Mouse (Mus musculus): ENCODE results near the gene Ptprn2.

Gene Ptprn2

DNA sequence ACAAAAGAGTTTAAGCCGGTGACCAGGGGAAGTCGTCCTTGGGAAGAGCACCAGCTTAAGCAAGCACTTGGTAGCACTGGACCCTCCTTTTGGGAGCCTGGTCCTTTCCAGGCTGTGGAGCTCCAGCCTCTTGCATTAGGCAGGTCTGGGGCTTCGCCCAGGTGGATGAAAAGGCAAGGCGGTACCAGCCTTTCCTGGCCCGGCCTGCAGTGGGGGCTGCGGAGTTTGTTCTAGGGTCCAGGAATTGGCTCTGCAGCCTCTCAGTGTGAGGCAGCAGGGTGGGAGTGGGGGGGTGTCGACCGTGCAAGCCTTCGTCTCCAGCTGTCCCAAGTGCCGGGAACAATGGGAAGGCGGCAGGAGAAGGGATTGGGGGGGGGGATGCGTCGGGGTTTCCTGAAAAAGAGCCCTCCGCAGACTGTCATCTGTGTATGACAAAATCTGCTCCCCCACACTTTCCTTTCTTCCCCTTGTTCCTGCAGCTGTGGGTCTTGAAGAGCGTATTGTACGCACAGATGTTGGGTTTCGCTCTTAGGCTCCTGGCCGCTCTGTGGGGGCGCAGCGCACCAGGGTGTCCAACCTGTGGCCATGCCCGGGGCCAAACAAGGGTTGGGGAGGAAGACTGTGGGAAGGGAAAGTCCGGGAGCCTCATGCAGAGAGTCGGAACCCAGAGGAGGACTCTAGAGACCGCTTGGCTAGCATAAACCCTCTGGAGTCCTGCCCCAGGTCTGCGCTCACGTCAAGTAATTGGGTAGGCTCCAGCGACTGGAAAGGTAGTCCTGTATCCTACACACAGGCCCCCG lies 667.0 kb downstream of the Ptprn2 start:
- no peak for DNase-seq

DNA sequence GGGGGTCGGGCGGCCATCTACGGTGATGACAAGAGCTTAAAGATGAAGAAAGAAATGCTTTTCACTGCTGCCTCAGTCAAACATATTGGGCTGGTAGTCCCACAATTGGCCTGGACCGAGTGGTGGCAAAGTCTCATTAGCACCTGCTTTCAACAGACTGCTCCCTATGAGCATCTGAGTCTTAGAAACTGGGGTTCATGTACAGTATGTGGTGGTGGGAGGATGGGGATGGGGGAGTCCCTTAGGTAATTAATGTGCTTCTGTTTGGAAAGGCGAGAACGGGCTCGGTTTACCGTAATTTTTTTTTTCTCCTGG lies 667.6 kb downstream of the Ptprn2 start:
- no peak for DNase-seq

DNA sequence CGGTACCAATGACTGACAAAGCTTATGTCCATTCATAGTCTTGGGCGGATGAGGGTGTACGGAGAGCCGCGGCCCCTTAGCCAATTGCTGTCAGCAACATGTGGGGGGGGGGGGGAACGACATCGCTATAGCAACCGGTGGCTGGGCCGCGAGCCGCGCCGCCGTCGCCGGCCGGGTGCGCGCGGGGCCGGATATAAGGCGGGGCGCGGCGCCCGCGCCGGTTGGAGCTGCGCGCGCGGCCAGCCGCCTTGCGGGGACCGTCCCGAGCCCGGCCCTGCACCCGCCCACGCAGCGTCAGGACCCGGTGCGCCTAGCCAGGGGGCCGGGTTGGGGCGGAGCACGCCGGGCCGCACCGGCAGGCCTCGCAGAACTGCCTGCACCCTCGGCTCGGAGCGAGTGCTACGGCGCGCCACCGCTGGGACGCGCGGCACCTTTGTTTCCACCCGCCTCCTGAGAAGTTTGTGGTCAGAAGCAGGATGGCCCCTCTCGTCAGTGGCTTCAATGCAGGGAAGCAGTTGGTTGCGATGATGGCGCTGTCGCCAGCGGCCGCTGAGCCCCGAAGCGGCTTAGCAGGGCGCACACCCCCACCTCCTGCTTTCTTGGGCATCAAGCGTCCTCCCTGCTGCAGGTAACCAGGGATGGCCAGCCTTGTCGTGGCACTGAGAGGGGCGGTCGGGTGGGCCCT lies 668.3 kb downstream of the Ptprn2 start:
- no peak for DNase-seq

DNA sequence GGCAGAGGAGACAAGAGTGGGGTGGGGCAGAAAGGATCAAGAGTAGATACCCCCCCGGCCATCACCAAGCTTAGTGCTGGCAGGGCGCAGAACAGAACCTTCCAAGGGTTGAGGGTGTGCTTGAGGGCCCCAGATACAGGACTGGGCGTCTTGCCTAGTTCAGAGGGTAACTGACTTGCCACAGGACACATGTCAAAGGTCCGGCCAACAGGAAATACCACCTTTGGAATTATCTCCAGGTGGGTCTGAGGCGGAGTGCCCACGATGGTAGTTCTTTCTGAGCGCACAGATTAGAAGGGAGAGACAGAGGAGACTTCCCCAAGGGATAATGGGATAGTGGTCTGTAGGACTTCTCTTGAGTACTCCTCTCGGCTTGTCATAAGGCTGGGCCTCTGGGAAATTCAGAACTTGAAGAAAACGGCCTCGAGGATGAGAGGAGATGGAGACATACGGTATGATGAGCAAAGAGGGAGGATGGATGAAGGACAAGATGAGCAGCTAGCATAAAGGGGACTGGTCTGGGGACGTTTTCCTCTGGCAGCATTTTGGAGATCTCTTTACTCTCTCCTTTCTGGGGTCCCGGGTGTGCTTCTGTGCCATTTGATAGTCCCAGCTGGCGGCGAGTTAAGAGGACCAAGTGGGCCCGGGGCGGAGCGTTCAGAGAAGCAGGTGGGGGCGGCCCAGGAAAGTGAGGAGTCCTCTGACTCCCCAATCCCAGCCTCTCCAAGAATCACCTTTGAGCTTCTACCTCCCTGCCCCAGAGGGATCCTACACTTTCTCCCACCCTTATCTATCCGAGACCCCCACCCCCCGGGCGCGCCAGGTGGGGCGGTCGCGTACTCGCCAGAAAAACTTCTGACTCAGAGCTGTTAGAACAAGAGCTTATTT lies 669.1 kb downstream of the Ptprn2 start:
- no peak for DNase-seq

DNA sequence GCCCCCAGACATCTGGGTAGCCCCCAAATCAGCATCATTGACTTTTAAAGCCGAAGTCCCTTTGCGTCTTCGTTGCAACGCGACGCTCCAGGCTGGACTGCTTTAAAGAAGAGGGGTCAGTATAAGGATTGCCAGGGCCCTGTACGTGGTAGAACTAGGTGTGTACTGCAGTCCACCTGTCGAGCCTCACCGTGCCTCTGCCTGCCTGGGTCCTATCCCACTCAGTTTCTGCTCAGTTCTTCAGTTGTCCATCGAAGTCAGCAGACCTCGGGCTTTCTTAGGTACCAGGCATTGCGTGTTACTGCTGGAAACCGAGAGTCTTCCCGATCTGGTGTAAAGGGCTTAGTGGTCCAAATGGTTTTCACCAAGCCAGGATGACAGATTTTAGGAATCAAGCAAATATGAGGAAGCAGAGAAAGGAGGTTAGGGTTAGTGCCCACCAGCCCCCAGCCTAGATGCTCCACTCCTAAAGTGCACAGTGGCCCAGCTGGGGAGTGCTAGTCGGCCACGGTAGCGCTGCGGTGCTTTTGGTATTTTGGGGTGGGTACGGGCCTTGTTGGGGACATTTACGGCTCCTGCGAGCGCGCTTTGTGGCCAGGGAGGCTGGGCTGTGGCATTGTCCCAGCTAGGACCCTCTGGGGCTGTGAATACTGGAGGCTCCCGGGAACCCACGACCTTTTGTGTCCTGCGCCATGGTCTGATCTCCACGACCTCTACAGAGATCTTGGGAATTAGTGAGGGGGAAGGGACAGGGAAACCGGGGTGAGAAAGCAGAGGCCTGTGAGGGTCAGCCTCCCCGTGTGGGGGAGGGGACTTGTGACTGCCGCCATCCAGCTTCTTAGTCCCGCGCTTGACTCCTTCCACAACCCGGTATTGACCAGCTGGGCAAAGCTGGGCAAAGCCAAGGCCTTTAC lies 670.0 kb downstream of the Ptprn2 start:
- DNase-seq = no peak

DNA sequence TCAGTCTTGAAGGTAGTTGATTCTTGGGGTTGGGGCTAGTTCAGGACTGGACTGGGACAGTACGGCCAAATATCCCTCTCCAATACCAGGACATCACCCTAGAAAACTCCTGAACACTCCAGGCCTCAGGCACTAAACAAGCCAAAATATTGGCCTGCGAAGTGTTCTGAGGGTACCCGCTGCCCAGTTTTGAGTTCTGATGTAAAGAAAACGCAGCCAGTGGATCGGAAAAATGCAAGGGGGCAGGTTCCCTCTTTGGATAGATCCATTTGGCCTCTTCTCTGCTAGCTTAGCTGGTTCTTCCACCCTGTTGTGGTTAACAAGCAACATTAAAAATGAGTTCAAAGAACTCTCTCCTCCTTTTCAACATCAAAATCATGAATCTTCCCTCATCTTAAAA lies 670.7 kb downstream of the Ptprn2 start:
- no peak for DNase-seq

DNA sequence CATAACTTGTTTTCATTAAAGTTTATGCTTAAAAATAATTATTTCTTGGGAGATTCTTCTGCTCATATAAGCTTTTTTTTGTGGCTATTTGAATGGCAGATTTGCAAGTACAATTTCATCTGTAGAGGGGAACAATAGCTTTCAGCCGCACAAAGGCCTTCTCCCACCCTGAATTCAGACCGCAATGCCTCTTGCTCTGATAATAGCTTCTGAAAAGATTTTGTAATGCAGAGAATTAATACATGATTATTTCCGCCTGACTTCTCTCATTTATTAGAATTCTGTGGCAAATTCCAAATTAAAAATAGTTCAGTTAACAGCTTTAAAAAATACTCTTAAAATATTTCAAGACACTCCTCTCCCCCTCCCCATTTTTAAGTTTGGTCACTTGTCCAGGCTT lies 671.3 kb downstream of the Ptprn2 start:
- DNase-seq = no peak

DNA sequence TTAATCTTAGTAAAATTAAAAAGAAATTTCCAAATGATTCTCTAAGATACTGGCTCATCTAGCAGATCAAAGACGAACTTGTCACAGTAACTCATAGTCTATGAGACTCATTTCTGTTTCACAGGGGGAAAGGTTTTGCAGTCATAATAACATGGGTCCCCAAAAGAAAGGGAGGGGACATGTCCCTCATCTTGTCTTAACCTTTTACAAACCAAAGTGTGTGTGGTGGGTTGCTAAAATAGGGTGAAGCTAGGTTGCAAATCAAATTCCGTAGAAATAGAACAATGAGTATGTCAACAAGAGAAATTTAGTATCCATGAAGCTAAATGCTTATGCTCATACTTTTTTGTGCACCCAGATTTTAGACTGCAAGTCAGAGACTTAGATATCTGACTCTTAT lies 671.7 kb downstream of the Ptprn2 start:
- no peak for DNase-seq

DNA sequence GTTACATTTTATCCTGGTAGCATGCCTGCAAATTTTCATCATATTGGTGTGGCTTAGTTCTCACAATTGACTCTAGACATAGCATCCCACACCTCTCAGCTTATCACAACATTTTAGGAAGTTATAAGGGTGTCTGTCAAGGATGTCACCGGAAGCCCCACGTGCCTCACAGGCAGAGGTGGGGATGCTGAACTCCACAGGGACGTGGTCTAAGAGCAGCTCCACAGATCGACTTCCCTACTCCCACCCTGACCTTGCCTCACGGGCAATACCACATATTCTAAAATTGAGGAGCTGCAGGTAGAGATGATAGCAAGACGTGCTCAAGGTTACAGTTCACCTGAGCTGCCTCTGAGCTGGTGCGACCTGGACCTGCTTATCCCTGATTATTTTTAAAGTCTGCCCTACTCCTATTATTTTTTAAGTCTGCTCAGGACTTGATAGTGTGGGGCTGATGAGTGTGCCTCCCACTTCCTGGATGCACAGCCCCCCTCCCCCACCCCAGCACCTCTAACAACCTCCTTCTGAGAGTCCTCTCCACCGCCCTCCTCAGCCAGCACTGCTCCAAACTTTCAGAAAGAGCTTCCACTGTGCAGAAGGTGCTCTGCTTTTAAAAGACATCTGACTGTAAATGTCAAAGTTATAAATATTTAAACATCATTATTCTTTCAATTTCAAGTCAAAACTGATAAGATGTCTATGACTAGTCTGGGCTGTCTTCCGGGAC lies 672.3 kb downstream of the Ptprn2 start:
- DNase-seq = no peak

DNA sequence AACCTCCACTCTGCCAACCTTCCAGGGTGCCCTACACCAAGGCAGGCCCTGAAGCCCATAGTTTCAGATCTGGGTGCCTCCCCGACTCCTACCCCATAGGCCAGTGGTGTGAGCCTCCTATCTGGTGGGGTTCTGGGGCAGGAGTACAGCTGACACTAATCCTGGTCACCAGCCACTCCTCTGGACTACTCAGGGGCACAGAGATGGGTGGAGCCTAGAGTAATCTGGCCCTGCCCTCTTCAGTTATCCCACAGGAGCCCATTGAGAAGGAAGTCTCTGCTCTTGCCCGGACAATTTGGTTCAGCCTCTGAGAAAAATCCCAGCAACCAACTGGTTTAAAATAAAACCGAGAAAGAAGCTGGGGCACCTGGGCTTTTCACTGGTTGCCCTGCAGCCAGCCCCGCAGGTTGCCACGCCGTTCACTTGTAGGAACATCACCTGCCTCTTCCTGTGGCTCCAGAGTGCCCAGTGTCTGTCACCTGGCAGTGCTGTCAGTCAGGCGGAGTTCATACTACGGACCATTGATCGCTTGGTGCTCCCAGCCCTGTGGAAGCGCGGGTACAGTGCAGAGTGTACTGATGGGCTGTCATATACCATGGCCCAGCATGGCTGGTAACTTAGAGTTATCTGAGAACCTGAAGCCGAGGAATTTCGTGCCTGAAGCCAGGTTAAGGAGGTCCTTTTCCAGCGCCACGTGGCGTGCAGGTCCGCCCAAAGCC lies 673.6 kb downstream of the Ptprn2 start:
- DNase-seq = no peak

DNA sequence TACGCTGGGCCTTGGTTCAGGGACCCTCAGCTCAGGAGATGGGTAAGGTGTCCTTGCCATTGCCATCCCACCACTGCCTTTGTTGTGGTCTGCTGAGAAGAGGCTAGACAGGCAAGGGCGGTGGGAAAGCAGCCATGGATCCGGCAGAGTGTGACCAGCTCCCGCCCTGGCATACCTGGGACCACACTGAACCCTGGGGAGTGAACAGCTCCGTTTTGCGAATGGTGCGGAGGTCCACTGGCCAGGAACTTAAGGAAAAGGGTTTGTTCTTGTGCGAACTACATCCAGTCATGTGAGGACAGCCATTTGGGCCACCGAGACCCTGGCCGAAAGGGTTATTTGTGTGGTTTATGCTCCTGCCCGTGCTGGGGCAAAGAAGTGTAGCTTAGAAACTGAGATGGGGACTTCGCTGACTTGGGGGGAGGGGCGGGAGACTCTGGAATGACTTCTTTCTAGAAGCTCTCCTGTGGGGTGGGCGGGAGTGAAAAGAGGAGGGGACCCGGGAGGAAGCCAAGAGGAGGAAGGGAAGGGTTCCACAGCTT lies 674.2 kb downstream of the Ptprn2 start:
- DNase-seq = no peak

DNA sequence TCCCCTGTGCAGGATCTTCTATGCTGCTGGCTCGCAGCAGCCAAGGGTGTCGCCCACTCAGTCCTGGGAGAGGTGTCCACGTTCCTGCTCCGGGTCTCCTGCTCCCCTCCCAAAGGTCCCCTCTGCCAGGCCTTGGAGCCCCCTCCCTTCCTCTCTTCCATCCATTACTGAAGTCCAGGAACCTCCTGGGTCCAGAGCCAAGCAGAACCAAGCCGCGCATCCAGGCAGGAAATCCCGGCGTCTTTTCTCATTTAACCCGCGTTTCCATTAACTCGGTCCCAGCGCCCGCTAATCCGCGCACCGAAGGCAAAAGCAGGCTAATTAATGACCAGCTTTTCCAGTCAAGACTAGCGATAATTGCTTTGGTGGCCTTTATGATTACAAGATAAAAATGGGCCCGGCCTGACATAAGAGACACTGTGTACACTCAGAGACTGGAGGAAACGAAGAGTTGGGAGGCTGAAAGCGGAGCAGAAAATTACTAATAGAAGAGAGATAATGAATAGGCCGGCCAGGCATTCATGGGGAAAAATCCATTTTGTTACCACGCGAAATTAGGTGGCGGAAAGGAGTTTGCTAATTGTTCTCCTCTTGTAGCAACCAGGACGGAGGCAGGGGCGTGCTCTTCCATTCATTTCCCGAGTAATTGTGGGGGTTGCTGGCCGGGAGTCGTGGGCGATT lies 674.8 kb downstream of the Ptprn2 start:
- no peak for DNase-seq

DNA sequence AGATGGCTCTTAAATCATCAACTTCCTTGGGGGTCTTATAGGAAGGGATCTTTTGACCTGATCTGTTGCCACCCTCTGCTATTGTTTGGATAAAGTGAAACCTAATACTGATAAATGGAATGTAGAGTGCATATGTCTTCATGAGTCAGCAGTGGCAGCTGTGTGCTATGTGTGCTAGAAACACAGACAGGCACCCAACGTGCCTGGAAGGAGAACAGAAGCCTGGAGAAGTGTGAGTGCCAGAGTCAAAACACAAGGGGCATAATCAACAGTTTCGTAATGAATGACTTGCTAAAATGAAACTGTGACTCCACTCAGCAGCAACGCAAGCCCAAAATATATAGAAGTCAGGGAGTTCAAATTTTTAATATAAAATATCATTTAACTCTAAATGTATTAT lies 676.7 kb downstream of the Ptprn2 start:
- no peak for DNase-seq

DNA sequence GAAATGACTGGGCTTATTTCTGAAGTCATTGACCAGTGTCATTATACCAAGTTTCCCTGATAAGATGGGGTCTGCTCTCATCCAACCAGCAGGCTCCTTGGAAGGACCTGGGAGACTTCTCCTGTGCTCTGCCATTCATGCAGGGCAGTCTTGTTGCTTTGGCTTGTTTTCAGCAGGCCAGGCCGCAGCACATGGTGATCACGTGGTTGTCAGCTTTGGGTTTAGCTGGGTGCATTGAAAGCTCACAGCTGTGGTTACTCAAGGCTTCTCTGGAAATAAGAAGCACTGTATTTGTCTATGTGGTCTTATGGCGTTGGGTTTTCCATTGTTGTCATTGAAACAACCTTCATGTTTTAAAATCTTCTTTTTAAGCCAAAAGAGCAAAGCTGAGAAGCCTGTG lies 678.3 kb downstream of the Ptprn2 start:
- no peak for DNase-seq

DNA sequence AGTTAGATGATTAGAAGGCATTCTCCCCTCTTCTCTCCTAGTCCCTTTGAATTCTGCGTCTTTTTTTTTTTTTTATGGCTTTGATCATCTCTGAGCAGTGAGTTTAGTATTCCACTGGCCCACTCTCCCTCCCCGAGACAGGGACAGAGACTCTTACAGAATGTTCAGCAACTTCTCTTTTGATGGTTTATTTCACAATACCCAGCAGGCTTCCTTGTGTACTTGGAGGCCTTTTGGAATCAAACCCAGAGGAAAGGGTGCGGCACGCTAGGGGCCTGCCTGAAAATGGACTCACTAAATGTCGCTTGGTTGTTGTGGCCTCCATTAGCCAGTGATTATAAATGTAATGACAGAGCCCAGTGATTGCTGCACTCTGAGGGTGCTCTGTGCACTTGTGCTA lies 680.7 kb downstream of the Ptprn2 start:
- no peak for DNase-seq

DNA sequence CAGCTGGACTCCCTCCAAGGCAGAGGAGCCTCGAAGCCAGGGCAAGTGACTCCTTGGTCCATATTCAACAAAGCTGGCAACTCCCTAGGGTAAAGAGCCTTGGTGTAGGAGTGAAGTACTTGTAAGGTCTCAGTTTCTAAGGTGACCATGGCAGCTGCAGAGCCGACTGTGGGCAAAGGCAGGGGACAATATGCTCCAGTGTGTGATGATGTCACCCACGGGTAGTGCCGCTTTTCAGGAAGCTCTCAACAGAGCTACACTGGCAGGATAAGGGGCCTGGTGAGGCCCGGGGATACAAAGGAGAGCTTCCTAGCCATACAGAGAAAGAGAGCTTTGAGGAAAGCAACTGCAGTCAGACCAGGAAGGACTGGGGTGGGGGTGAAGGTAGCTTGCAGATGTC lies 684.1 kb downstream of the Ptprn2 start:
- no peak for DNase-seq

DNA sequence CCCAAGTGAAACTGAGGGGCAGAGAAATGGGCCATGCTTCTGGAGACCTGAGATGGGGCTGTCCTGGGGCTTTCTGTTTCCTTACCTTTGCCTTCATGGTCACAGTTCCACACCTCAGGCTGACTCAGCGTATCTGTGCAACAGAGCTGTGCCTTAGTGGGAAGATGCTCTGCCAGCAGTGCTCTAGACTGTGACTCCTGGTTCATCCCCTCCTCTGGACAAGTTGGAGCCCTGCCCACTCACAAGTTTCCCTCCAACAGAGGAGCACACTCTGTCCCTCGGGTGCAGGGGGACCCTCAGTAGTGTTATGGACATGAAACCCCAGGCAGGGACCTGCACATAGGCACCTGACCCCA lies 687.0 kb downstream of the Ptprn2 start:
- DNase-seq = no peak

DNA sequence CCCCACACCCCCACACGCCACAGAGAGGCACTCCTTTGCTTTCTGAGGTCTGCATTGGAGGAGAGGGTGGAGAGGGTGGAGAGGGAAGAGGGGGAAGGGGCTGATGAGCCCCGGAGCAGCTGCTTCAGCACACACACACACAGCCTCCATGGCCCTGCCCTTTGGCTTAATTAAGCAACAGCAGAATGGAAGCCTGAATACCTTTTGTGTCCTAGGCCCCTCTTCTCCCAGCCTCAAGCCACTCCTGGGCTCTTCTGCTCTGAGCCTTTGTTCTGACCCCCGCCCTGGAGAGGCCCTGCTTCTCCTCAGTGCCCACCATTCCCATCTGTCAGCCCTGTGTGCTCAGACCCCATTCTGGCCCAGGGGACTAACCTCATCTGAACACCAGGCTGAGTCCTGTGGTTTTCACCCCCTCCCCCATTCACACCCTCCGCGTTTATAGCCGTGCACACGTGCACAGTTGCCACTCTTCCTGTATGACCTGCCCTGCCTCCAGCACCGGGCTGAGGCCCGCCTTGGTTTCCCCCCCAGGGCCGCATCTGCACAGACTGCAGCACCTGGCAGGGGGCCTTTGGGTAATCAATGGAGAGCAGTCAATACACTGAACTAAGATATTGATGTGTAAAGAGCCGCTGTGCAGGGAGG lies 687.5 kb downstream of the Ptprn2 start:
- DNase-seq = no peak

DNA sequence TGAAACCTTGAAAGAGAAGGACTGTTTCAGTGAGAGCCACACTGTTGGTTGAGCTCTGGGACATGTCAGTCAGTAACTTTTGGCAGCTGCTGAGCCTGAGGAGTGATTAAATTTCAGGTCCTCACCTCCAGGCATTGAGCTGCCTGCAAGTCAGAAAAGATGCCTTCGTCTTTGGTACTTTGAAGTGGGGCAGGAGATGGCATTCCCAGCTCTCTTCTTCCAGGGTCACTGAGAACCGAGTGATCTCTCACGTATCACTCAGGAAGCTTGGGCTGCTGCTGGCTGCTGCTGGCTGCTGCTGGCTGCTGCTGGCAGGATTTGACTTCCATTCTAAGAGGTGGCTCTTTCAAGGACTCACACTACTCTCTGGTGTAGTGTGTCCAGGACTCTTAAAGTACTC lies 688.7 kb downstream of the Ptprn2 start:
- no peak for DNase-seq

DNA sequence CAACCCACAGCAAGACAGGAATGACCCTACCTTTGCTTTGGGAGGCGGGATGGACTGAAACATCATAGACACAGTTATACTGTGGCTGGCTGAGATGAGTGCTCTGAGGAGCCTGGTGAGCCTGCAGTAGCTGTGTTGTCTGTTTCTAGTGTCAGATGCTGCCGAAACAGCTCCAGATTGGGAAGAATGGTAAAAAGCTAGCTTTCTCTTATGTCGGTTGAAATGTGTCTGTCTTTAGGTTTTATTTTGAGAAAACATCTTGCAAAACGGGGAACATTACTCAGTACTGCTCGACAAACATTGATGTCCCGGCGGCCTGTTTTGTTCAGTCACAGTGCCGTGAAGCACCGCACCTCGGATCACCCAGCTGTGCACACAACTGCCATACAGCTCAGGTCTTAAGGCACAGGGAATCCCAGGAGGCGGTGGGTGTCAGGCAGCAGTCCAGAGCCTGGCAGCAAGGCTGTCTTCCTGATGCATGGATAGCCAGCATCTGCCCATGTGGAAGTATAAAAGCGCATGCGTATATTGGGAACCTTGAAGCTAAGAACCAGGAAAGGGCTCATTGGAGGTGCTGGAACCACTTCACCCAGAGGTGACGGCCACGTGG lies 689.7 kb downstream of the Ptprn2 start:
- DNase-seq = no peak

Measured in kidney, adult 18-20 months (tissue).